Mouse (Mus musculus): ENCODE measurements around the gene Psma2. TPM values are rescaled to one million over a fixed set of nuclear protein-coding genes. Genes with fewer than 3 reads are reported as not detected.

Gene Psma2
- total RNA-seq (2014; fragmentation: Nextera tagmentation) (109 and 129 TPM in 2 replicates), total RNA-seq (2017) (87.7 and 90.4 TPM in 2 replicates)

- ATAC-seq (replicated peaks; ENCODE audit: low FRiP score, low TSS enrichment, poor library complexity, severe bottlenecking), result peak; percentile 98
Observed at GRCm38 (mm10) chr13:14612926-14613529, at the start of gene Psma2, which contains the start of gene Mrpl32. TSS of gene Psma2 (plus strand) at chr13:14613240. TSS of gene Mrpl32 (minus strand) at chr13:14613165.

- ATAC-seq (replicated peaks; ENCODE audit: low FRiP score, low TSS enrichment, poor library complexity, severe bottlenecking), result no peak
Observed at GRCm38 (mm10) chr13:14574128-14574527, 38.9 kb upstream of the Psma2 start.

- no peak for ATAC-seq (replicated peaks; ENCODE audit: low FRiP score, low TSS enrichment, poor library complexity, severe bottlenecking)
Observed at GRCm38 (mm10) chr13:14580392-14580791, 32.6 kb upstream of the Psma2 start.

- ATAC-seq (replicated peaks; ENCODE audit: low FRiP score, low TSS enrichment, poor library complexity, severe bottlenecking), result no peak
Observed at GRCm38 (mm10) chr13:14602744-14603143, 10.3 kb upstream of the Psma2 start.

- ATAC-seq (replicated peaks; ENCODE audit: low FRiP score, low TSS enrichment, poor library complexity, severe bottlenecking), result peak; percentile 39; the same call in 1 of the 2 replicates
Observed at GRCm38 (mm10) chr13:14607616-14608015, 5.4 kb upstream of the Psma2 start.

- ATAC-seq (replicated peaks; ENCODE audit: low FRiP score, low TSS enrichment, poor library complexity, severe bottlenecking), result no peak
Observed at GRCm38 (mm10) chr13:14612463-14612862, 577 bp upstream of the Psma2 start.

GRCm38 (mm10) chr13:14613553-14613952 is 513 bp downstream of the Psma2 start:
- no peak for ATAC-seq (replicated peaks; ENCODE audit: low FRiP score, low TSS enrichment, poor library complexity, severe bottlenecking)

- ATAC-seq (replicated peaks; ENCODE audit: low FRiP score, low TSS enrichment, poor library complexity, severe bottlenecking), result peak; percentile 96
Observed at GRCm38 (mm10) chr13:14618724-14619123, 5.7 kb downstream of the Psma2 start.

GRCm38 (mm10) chr13:14629726-14630641 is 16.9 kb downstream of the Psma2 start, which contains the start of gene AW209491:
TSS of gene AW209491 (plus strand) at chr13:14630154.
- peak; percentile 100 for ATAC-seq (replicated peaks; ENCODE audit: low FRiP score, low TSS enrichment, poor library complexity, severe bottlenecking)

GRCm38 (mm10) chr13:14639998-14640397 is 27.0 kb downstream of the Psma2 start:
- no peak for ATAC-seq (replicated peaks; ENCODE audit: low FRiP score, low TSS enrichment, poor library complexity, severe bottlenecking)

GRCm38 (mm10) chr13:14649301-14649700 is 36.3 kb downstream of the Psma2 start:
- ATAC-seq (replicated peaks; ENCODE audit: low FRiP score, low TSS enrichment, poor library complexity, severe bottlenecking), result peak; percentile 81

GRCm38 (mm10) chr13:14667107-14667506 is 54.1 kb downstream of the Psma2 start:
- ATAC-seq (replicated peaks; ENCODE audit: low FRiP score, low TSS enrichment, poor library complexity, severe bottlenecking), result no peak

GRCm38 (mm10) chr13:14670342-14670741 is 57.3 kb downstream of the Psma2 start:
- ATAC-seq (replicated peaks; ENCODE audit: low FRiP score, low TSS enrichment, poor library complexity, severe bottlenecking), result no peak

GRCm38 (mm10) chr13:14688955-14689354 is 75.9 kb downstream of the Psma2 start:
- ATAC-seq (replicated peaks; ENCODE audit: low FRiP score, low TSS enrichment, poor library complexity, severe bottlenecking), result no peak

GRCm38 (mm10) chr13:14716801-14717200 is 103.8 kb downstream of the Psma2 start:
- ATAC-seq (replicated peaks; ENCODE audit: low FRiP score, low TSS enrichment, poor library complexity, severe bottlenecking), result no peak

GRCm38 (mm10) chr13:14717755-14718154 is 104.7 kb downstream of the Psma2 start:
- ATAC-seq (replicated peaks; ENCODE audit: low FRiP score, low TSS enrichment, poor library complexity, severe bottlenecking), result no peak

Other genes starting within 250 kb of the Psma2 start
- not detected in 2 replicates for gene Hecw1, start 90.0 kb upstream of the Psma2 start, total RNA-seq (2014; fragmentation: Nextera tagmentation)
- not detected in 2 replicates for gene Hecw1, start 90.0 kb upstream of the Psma2 start, total RNA-seq (2017)
- 56.9 and 76.2 TPM in 2 replicates for gene Mrpl32, start 75 bp upstream of the Psma2 start, total RNA-seq (2014; fragmentation: Nextera tagmentation)
- 97.8 and 147 TPM in 2 replicates for gene Mrpl32, start 75 bp upstream of the Psma2 start, total RNA-seq (2017)
- 4.9 and 11.4 TPM in 2 replicates for gene AW209491, start 16.9 kb downstream of the Psma2 start, total RNA-seq (2014; fragmentation: Nextera tagmentation)
- 13.3 and 33.3 TPM in 2 replicates for gene AW209491, start 16.9 kb downstream of the Psma2 start, total RNA-seq (2017)

All from megakaryocyte-erythroid progenitor cell, adult 5-6 weeks (primary cell).